Comparison of ENCODE assay signal across 10 mouse cellular contexts in genomic region chr7:100042120-100042519, GRCm38 (mm10). TPM values are rescaled to one million over a fixed set of nuclear protein-coding genes. Genes with fewer than 3 reads are reported as not detected.
DNase-seq lines count a peak whose midpoint lies in the region; ATAC-seq and TF ChIP-seq lines count a peak whose summit lies in the region.
"Had no signal": no experiment of that assay in that cellular context is flagged by ENCODE, and none has a peak within 500 bp of the region (broad histone marks: within the 10 kb centered on the region; RNA-seq: fewer than 3 reads in every experiment).

No protein-coding gene starts in this region.

- H3K9ac ChIP-seq in heart, embryonic 13.5 days = 0 out of 2 replicates have a peak overlapping the region, but pooled peaks have one; percentile 37
- H3K9ac ChIP-seq in ES-Bruce4 (ENCODE audit: low read depth, poor library complexity, severe bottlenecking) = no peak overlapping the region
- peak overlapping the region; percentile 51; the same call in 1 of the 2 replicates for H3K9ac ChIP-seq in embryonic facial prominence, embryonic 13.5 days
- no peak overlapping the region for H3K9ac ChIP-seq in limb, embryonic 11.5 days (ENCODE audit: low read length)
- H3K9ac ChIP-seq: hindbrain, embryonic 15.5 days had no signal

- TF ChIP-seq EP300 in ES-Bruce4 (IDR thresholded peaks at IDR 0.05; ENCODE audit: insufficient read depth, low read depth, low read length) = no peak

- peak overlapping the region; percentile 57 for H3K4me2 ChIP-seq in heart, embryonic 13.5 days
- peak overlapping the region; percentile 47 for H3K4me2 ChIP-seq in embryonic facial prominence, embryonic 13.5 days
- peak overlapping the region; percentile 26; the same call in 1 of the 2 replicates for H3K4me2 ChIP-seq in limb, embryonic 11.5 days (ENCODE audit: low read depth, severe bottlenecking)
- H3K4me2 ChIP-seq: hindbrain, embryonic 15.5 days had no signal

- no peaks in the 10 kb centered on the region for H3K36me3 ChIP-seq in heart, embryonic 13.5 days
- no peaks in the 10 kb centered on the region for H3K36me3 ChIP-seq in ES-Bruce4 (ENCODE audit: control insufficient read depth, insufficient read depth, low read length, poor library complexity, severe bottlenecking)
- H3K36me3 ChIP-seq in embryonic facial prominence, embryonic 13.5 days = no peaks in the 10 kb centered on the region
- no peaks in the 10 kb centered on the region for H3K36me3 ChIP-seq in limb, embryonic 11.5 days (ENCODE audit: control insufficient read depth, insufficient read depth, low read length)
- H3K36me3 ChIP-seq: hindbrain, embryonic 15.5 days had no signal

- ATAC-seq in heart, embryonic 13.5 days (ENCODE audit: extremely low read depth, insufficient number of reproducible peaks, low FRiP score, low TSS enrichment) = no peak
- ATAC-seq in embryonic facial prominence, embryonic 13.5 days (ENCODE audit: insufficient number of reproducible peaks, insufficient read depth, low FRiP score, low TSS enrichment, low read depth) = no peak
- peak; percentile 22; the same call in 1 of the 2 replicates for ATAC-seq in limb, embryonic 11.5 days (ENCODE audit: insufficient number of reproducible peaks, low FRiP score, low TSS enrichment, low read depth)
- ATAC-seq in activated CD4-positive, CD25-positive, alpha-beta regulatory T cell, adult 4 months = no peak

- H3K4me3 ChIP-seq in heart, embryonic 13.5 days = peak overlapping the region; percentile 29
- peak overlapping the region; percentile 39 for H3K4me3 ChIP-seq in ES-Bruce4 (ENCODE audit: low read depth, low read length)
- peak overlapping the region; percentile 18; the same call in 1 of the 2 replicates for H3K4me3 ChIP-seq in embryonic facial prominence, embryonic 13.5 days
- no peak overlapping the region for H3K4me3 ChIP-seq in limb, embryonic 11.5 days (ENCODE audit: low read depth, low read length)
- H3K4me3 ChIP-seq: hindbrain, embryonic 15.5 days had no signal

- no peak for TF ChIP-seq CTCF in ES-Bruce4 (IDR thresholded peaks at IDR 0.05; ENCODE audit: low read depth, low read length)

- H3K4me1 ChIP-seq in heart, embryonic 13.5 days = peaks cover 18% of the 10 kb centered on the region
- no peaks in the 10 kb centered on the region for H3K4me1 ChIP-seq in ES-Bruce4 (ENCODE audit: control insufficient read depth, insufficient read depth, low read length)
- peaks cover 11% of the 10 kb centered on the region for H3K4me1 ChIP-seq in embryonic facial prominence, embryonic 13.5 days
- peaks cover 12% of the 10 kb centered on the region; the same call in 1 of the 2 replicates for H3K4me1 ChIP-seq in limb, embryonic 11.5 days (ENCODE audit: control insufficient read depth, insufficient read depth, low read length)

- H3K27me3 ChIP-seq in heart, embryonic 13.5 days (replicated peaks) = peaks cover 24% of the 10 kb centered on the region
- H3K27me3 ChIP-seq in ES-Bruce4 (ENCODE audit: control insufficient read depth, insufficient read depth, low read length, poor library complexity, severe bottlenecking) = no peaks in the 10 kb centered on the region
- H3K27me3 ChIP-seq in embryonic facial prominence, embryonic 13.5 days = peaks cover 7% of the 10 kb centered on the region; the same call in 1 of the 2 replicates
- H3K27me3 ChIP-seq in limb, embryonic 11.5 days (ENCODE audit: control insufficient read depth, insufficient read depth, low read length) = no peaks in the 10 kb centered on the region
- H3K27me3 ChIP-seq: hindbrain, embryonic 15.5 days had no signal

- H3K27ac ChIP-seq in heart, embryonic 13.5 days (replicated peaks) = no peak overlapping the region
- no peak overlapping the region for H3K27ac ChIP-seq in ES-Bruce4 (ENCODE audit: insufficient read depth, low read length)
- H3K27ac ChIP-seq in embryonic facial prominence, embryonic 13.5 days = no peak overlapping the region; the same call in 1 of the 2 replicates
- peak overlapping the region; percentile 61 for H3K27ac ChIP-seq in limb, embryonic 11.5 days (replicated peaks; ENCODE audit: low read depth, low read length)
- H3K27ac ChIP-seq: hindbrain, embryonic 15.5 days had no signal

- 14% methylated on average over 31 of the region's 31 CpGs for WGBS in heart, embryonic 13.5 days
- WGBS in embryonic facial prominence, embryonic 13.5 days = 7% methylated on average over 31 of the region's 31 CpGs
- 8% methylated on average over 31 of the region's 31 CpGs for WGBS in limb, embryonic 11.5 days

- DNase-seq in heart, adult 8-10 months (ENCODE audit: low spot score) = no peak
- DNase-seq in limb, embryonic 11.5 days (ENCODE audit: low spot score) = peak; percentile 70
- DNase-seq in right cerebral cortex, postnatal 14 days = no peak
- DNase-seq in gastrocnemius, adult 8-10 months (ENCODE audit: low spot score in 2 of 2) = no peak

- no peak for TF ChIP-seq POLR2A in ES-Bruce4 (IDR thresholded peaks at IDR 0.05; ENCODE audit: insufficient read depth, low read length)

- H3K9me3 ChIP-seq in heart, embryonic 13.5 days = peaks cover 3% of the 10 kb centered on the region; the same call in 1 of the 2 replicates
- H3K9me3 ChIP-seq in ES-Bruce4 (replicated peaks; ENCODE audit: control insufficient read depth, insufficient read depth, low read length, poor library complexity, severe bottlenecking) = no peaks in the 10 kb centered on the region
- H3K9me3 ChIP-seq in embryonic facial prominence, embryonic 13.5 days = no peaks in the 10 kb centered on the region
- H3K9me3 ChIP-seq in limb, embryonic 11.5 days (ENCODE audit: control insufficient read depth, low read length) = no peaks in the 10 kb centered on the region
- H3K9me3 ChIP-seq: hindbrain, embryonic 15.5 days had no signal

RNA-seq across cellular contexts. Expression of gene Chrdl2, which starts 36.1 kb away (rescaled TPM):
- polyA plus RNA-seq in heart, embryonic 13.5 days (2015; fragmentation: Nextera tagmentation; extraction: Ambion mirVana) = 0.48 and 0.49 TPM in 2 replicates
- not detected for total RNA-seq in heart, adult 8-10 months (2022)
- polyA plus RNA-seq in ES-Bruce4 (2011; ENCODE audit: insufficient read depth, insufficient read length, low read depth, missing spikeins) = not detected in 2 replicates
- 1.1 and 2.2 TPM in 2 replicates for polyA plus RNA-seq in embryonic facial prominence, embryonic 13.5 days (2015; fragmentation: Nextera tagmentation; extraction: Ambion mirVana)
- 1.2 and 1.4 TPM in 2 replicates for polyA plus RNA-seq in limb, embryonic 11.5 days (2014; fragmentation: Nextera tagmentation; extraction: Ambion mirVana)
- not detected for polyA plus RNA-seq in activated CD4-positive, CD25-positive, alpha-beta regulatory T cell, adult 4 months (2017; shearing (Covaris generic))
- total RNA-seq in gastrocnemius, adult 8-10 months (2022) = 1 to 10 TPM; 1.0 to 1.5 (median 1.2) TPM
- total RNA-seq: monocyte, adult 5-6 weeks had no signal

Comparison
In these comparisons a context has a peak if more than half of its experiments do, and no peak if none do; other contexts are left out.
1. H3K9ac ChIP-seq: peak in heart, embryonic 13.5 days (single experiment) and embryonic facial prominence, embryonic 13.5 days (single experiment); none in ES-Bruce4 (single experiment) and limb, embryonic 11.5 days (single experiment).
2. Peak in every context shown above with its lines, with median percentiles within 50 percentile points of each other: H3K4me2 ChIP-seq.